Mouse (Mus musculus) megakaryocyte, embryonic 14.5 days (primary cell): ENCODE measurements at regions not wholly inside any gene's neighbourhood (a gene's known extent, or its start where the extent isn't known, plus 50 kb on each side); places are given as distances from the start of the nearest gene placed in this dataset.

ENCODE experiments used
- FLI1 ChIP-seq: IDR thresholded peaks from 2 replicates; pipeline ENCODE4 v1.6.1; 2012; ENCODE audit warnings: low read length, inconsistent platforms, mixed read lengths
- GATA1 ChIP-seq: IDR thresholded peaks from 3 replicates; pipeline ENCODE4 v1.6.1; 2012; ENCODE audit warnings: mixed read lengths, low read length, inconsistent platforms, borderline replicate concordance

- TF ChIP-seq GATA1, result no peak
- no peak for TF ChIP-seq FLI1
These were observed 86.9 kb downstream of the Rnd3 start for GRCm38 (mm10) chr2:51062049-51062448.
